Mouse (Mus musculus) brain, embryonic 14.5 days (tissue): ENCODE results near the gene Nle1.

Experiments
- CTCF ChIP-seq: fragments of 200-500 bp; IDR thresholded peaks from 2 replicates; pipeline ENCODE4 v1.5.1; 2012; ENCODE audit warnings: inconsistent platforms, mild to moderate bottlenecking, moderate library complexity, borderline replicate concordance; ENCODE audit not compliant: insufficient read depth, insufficient read length; ENCODE audit errors: extremely low read depth
- POLR2A ChIP-seq: fragments of 200-500 bp; IDR thresholded peaks from 2 replicates; pipeline ENCODE4 v1.6.1; 2012; ENCODE audit warnings: mild to moderate bottlenecking, inconsistent platforms, borderline replicate concordance; ENCODE audit not compliant: poor library complexity, insufficient read depth, insufficient read length, severe bottlenecking; ENCODE audit errors: extremely low read depth

DNA sequence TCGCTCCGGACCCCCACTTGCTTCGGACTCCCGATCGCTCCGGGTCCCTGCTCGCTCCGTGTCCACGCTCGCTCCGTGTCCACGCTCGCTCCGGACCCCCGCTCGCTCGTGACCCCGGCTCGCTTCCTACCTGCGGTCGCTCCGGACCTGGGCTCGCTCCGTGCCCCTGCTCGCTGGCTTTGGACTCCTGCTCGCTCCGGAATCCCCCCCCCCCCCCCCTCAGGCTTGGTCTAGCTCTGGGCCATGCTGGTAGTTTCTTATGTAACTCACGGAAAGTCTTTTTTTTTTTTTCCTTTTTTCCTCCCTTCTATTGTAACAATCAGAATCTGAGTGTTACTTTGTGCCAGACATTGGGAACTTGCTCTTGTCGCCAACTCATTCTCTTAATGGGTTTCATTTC, 25.0 kb upstream of the Nle1 start:
- TF ChIP-seq CTCF (no peak), POLR2A (no peak)
